Mouse (Mus musculus) neutrophil, adult 5-6 weeks (primary cell): ENCODE data around the gene Cs. TPM values are rescaled to one million over a fixed set of nuclear protein-coding genes. Genes with fewer than 3 reads are reported as not detected.
A peak's percentile ranks its signal among the peaks of the same experiment; 100 is the strongest.

Experiments used
- ATAC-seq: fragments of 151-379, 151-347 bp; 2 replicates; pipeline ENCODE4 v1.8.0; 2017; ENCODE audit warnings: mild to moderate bottlenecking, moderate TSS enrichment; ENCODE audit not compliant: insufficient number of reproducible peaks, poor library complexity, low FRiP score, severe bottlenecking; ENCODE audit errors: extremely low read depth
- total RNA-seq: library from RNA; stranded (forward); fragments of 200-1000 nt; gene quantifications from 2 replicates; pipeline ENCODE4 v1.2.3, GENCODE M21; 2017

Cs gene
- total RNA-seq, 1 experiment from 2014 or later: 82.9 TPM

DNA sequence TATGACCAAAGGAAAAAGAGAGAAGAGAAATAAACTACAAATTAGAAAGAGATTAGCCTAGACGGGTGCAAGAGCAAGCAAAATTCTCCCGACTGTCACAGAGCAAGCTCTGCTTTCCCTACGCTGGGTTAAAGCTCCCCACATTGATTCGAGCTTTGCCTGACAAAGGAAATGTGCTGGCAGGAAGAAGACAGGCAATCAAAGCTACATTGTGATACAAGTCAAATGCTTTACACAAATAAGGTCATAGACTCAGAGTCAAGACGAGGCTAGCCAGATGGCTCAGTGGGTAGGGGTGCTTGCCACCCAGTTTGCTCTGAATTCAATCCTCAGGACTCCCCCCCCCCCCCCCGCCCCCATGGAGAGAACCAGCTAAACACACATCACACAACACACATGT is 32.5 kb downstream of the Cs start:
- ATAC-seq: no peak

- ATAC-seq: no peak
Observed at GRCm38 (mm10) chr10:128370601-128371000, 33.1 kb downstream of the Cs start.

- ATAC-seq: no peak
Observed at GRCm38 (mm10) chr10:128372142-128372541, 34.6 kb downstream of the Cs start.

DNA sequence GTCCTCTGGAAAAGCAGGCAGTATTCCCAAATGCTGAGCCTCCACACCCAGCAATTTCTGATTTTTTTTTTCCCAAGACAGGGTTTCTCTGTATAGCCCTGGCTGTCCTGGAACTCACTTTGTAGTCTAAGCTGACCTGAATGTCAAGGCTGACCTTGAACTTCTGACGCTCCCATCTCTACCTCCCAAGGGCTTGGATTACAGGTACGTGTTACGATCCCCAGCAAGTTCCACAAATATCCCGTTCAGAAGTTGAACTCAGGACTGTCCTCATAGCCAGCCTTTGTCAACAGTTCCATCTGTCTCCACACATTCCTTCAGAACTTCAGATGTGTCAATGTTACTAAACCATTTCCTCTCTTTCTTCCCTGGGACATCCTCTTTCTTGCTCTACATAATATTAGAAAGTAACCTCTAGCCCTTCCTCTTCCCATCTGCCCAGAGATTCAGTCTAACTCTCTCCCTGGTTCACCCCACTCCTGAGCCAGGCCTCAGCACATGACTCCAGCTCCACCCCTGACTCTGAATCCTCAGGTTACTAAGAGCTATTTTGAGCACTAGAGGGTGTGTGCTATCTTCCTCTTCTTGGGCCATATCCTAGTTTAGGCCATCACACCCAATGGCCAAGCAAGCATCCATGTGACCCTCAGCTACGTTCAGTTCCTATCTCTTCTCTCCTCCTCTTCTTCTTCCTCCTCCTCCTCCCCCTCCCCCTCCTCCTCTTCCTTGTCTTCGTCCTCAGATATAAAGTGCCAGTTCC is 35.6 kb downstream of the Cs start:
- peak; percentile 6; the same call in 1 of the 2 replicates for ATAC-seq

DNA sequence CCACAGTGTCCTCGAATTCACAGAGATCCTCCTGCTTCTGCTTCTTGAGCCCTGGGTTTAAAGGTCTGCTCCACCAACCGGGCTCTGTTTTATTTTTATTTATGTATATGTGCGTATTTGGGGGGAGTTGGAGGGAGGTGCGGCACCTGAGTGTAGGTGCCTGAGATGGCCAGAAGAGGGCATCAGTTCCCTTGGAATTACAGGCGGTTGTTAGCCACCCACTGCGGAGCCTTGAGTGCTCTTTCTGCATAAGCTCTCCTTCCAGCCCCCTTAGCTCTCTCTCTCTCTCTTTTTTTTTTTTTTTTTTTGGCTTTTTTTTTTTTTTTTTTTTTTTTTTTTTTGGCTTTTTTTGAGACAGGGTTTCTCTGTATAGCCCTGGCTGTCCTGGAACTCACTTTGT is 36.9 kb downstream of the Cs start:
- ATAC-seq: no peak

GRCm38 (mm10) chr10:128376099-128376454 is 38.5 kb downstream of the Cs start:
- ATAC-seq: no peak

DNA sequence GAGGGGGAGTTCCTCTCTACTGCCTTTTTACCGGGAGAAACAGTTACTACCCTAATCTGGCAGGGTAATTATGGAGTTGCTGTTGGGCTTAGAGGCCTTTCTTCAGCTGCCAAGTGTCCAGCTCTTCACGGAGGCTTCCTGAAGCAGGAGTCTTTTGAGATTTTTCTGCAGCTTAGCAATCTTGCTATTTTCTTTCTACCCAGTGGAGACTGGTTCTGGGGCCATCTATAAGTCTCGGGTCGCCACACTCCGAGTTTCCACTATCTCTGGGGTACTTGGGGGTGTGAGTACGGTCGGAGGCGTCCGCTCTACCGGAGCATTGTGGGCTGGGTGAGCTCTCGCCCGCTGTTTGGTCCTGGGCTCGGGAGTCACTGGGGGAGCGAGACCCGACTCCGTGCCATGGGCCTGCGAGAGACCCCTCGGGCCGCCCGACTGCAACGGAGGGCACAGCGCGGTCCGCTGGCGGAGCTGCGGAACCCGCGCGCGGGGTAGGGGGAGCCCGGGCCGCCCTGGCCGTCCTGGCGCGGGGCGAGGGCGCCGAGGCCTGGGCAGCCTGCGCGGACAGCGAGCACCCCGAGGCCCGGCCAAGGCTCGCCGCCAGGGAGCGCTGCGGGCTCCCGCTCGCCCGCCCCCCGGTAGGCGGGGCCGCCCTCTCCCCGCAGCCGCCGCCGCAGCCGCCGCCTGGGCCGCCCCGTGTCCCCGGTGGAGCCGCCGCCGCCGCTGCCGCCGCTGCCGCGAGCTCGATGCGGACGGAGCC is 39.1 kb downstream of the Cs start, which contains the start of gene Ankrd52:
Gene Ankrd52, plus strand, starts transcription at position 661 of the 757 bp plus-strand sequence.
- peak; percentile 50 for ATAC-seq

DNA sequence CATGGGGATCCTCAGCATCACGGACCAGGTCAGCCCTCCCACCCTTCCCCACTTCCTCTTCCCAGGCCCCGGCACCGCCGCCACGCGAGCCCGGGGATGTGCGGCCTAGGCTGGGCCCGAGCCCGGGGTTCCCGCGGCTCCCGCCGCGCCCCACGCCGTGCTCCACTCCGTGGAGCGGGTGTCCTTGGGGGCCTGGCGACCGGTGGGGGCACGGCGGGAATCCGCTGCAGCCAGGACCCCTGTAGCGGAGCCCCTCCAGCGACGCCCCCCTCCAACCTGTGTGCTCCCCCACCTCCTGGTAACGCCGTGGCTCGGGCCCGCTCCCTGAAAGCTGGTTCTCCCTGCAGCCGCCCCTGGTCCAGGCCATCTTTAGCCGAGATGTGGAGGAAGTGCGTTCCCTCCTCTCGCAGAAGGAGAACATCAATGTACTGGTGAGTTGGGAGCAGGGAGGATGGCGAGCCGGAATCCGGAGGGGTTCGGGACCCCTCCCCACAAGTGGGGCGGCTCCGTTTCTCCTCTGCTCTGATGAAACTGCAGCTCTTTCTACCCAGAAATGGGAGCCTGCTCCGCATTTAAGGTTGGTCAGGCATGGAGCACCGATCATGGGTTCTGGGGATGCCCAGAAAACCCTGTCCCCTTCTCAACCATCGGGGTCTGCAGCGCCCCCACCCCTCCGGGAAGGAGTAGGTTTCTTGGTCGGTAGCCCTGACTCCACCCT is 39.8 kb downstream of the Cs start:
- ATAC-seq: peak; percentile 18

DNA sequence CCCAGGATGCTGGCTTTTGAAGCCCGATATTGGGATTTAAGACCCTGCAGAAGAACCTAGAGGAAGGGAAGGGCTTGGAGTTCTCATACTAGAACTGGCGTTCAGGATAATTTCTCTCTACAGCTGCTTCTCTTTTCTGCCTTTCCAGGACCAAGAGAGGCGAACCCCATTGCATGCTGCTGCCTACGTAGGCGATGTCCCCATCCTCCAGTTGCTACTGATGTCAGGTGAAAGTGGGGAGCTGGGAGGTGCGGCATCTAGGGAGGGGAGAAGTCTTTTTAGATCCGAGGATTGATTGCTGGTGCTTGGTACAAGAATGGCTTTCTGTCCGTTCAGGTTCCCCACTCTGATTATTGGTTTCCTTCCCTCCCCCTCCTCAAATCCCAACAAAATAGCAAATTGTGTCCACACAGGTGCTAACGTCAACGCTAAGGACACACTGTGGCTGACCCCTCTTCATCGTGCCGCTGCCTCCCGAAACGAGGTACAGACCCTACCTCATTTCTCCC is 40.5 kb downstream of the Cs start:
- ATAC-seq: no peak

GRCm38 (mm10) chr10:128378462-128378861 is 40.9 kb downstream of the Cs start:
- ATAC-seq: no peak

- no peak for ATAC-seq
Observed at GRCm38 (mm10) chr10:128379260-128379659, 41.7 kb downstream of the Cs start.

DNA sequence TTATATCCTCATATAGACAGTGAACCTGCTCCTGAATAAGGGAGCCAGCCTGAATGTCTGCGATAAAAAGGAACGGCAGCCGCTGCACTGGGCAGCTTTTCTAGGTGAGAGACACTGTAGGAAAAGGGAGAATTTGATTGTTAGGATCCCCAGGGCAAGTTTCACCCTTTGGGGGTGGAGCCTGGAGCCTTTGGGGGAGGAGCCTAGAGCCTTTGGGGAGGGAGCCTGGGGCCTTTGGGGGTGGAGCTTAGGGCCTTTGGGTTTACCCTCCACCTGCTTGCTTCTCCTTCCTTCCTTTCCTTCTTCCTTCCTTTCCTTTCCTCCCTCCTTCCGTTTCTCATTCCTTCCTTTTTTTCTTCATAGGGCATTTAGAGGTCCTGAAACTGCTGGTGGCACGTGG is 43.0 kb downstream of the Cs start:
- no peak for ATAC-seq

DNA sequence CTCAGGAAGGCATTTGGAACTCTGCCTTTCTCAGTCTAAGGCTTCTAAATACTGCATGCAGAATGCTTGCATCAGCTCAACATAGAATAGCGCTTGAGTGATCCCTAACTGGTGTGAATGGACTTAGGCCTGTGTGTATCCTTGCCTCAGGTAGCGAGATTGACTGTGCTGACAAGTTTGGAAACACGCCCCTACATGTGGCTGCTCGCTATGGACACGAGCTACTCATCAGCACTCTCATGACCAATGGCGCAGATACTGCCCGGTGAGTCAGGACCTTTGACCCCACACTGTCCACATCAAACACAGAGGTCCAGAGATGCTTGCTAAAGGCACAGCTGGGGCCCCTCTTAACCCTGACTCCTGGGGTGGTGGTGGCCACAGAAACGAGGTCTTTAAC is 44.9 kb downstream of the Cs start:
- ATAC-seq: no peak

DNA sequence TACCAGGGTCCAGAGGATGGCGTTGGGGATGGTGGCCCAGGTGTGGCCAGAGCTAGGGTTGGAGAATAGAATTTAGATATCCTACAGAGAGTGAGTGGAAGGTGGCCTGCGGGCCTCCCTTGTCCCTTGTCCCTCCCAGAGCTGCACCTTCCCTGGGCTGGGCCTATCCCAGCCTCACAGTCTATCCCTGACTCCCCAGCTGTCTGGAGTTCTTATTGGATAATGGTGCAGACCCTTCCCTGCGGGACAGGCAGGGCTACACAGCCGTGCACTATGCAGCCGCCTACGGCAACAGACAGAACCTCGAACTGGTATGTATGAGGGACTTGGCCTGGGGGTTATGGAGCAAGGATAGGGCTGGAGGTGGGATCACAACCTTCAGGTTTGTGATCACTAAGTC is 48.4 kb downstream of the Cs start:
- ATAC-seq: no peak

- no peak for ATAC-seq
Observed at GRCm38 (mm10) chr10:128388941-128389340, 51.4 kb downstream of the Cs start.

GRCm38 (mm10) chr10:128389570-128389969 is 52.0 kb downstream of the Cs start:
- no peak for ATAC-seq

DNA sequence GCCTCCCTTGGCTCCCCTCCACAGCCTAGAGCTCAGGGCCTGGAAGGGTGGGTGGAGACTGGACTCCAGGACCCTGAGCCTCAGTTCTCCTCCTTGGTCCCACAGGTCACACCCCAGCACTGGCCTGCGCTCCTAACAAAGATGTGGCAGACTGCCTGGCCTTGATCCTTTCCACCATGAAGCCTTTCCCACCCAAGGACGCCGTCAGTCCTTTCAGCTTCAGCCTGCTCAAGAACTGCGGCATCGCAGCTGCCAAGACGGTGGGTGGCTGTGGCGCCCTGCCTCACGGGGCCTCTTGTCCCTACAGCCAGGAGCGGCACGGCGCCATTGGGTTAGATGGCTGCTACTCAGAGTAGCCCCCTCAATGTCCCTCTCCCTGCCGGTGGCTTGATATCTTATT is 52.8 kb downstream of the Cs start:
- no peak for ATAC-seq

DNA sequence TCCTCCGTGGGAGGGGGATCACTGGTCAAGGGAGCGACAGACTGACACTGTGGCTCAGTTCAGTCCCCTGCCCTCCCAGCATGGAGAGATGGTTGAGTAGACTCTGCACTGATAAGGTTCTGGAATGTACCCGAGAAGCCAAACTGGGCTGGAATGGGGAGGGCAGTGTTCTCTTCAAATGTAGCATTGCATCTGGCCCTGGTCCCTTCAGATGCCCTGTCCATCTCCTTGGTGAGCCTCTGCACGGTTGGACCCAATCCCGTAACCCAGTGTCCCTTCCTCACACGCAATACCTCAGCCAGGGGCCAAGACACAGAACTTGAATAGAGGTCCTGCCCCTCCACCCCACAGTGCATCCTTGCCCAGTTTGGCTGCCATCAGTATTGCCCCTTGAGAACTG is 54.3 kb downstream of the Cs start:
- ATAC-seq: no peak

GRCm38 (mm10) chr10:128396017-128396673 is 58.6 kb downstream of the Cs start:
- ATAC-seq: no peak
